Mouse (Mus musculus): ENCODE measurements around the gene Tpi1. TPM values are rescaled to one million over a fixed set of nuclear protein-coding genes. Genes with fewer than 3 reads are reported as not detected.
"Not testable (repeated sequence)": the region's sequence is repeated elsewhere in the genome, so short reads cannot be mapped to it uniquely, and the experiment has no call there.

Tpi1 gene
- polyA plus RNA-seq, 1 experiment from 2014 or later = 468 TPM

GRCm38 (mm10) chr6:124806446-124807140 is 7.5 kb downstream of the Tpi1 start:
- Histone ChIP-seq H3K36me3 (peaks cover 4% of the 10 kb centered on the region; the same call in 1 of the 2 replicates), H3K27me3 (no peaks in the 10 kb centered on the region), H3K9ac (no peak overlapping the region; the same call in 1 of the 2 replicates), H3K4me3 (0 out of 2 replicates have a peak overlapping the region, but pooled peaks have one; percentile 50), H3K27ac (replicated peaks) (peak overlapping the region; percentile 92), H3K4me2 (peak overlapping the region; percentile 89), H3K9me3 (no peaks in the 10 kb centered on the region), H3K4me1 (replicated peaks) (peaks cover 43% of the 10 kb centered on the region)
- WGBS = 69% methylated on average over 7 of the region's 7 CpGs
- ATAC-seq (ENCODE audit: low FRiP score, low read depth) = no peak

DNA sequence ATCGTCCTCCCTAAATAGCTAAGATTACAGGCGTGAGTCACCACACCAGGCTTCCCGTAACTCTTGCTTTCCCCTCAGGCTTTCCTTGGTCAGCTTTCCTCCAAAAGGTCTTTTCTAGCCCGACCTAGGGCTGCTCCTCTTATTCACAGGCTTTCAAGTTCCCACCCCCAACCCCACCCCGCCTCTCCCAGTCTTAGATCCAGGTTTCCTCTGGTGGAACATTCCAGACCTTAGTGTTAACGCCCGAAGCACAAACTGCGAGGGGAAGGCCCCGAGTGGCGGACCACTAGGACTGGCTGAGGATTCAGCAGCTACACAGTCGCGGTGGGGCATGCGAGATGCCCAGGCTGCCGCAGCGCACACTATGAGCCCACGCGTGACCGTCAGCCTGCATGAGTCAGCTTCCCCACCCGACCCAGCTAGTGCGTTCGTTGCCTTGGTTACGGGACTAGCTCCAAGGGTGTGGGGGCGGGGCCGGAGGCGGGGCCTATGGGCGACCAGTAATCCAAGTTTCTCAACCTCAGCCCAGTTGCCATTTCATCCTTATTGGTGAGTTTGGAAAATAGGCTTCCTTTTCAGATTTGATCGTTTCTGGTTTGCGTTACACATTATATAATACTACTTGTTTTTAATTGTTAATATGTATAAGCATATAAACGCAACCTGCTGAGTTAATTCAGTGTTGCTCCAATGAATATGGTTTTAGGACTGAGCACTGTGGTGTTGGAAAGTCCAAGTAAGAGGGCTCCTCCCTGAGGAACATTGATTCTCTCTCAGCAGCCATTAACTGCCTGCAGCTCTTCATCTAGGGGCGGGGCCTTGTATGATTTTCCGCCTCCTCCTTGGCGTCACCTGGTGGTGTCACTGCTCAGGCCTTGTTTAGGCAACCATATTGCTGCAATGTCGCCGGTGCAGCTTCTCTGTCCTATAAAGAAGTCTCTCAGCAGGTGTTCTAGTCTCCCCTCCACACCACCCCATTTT is 8.5 kb downstream of the Tpi1 start:
- Histone ChIP-seq H3K4me2 (peak overlapping the region; percentile 89), H3K27me3 (no peaks in the 10 kb centered on the region), H3K9ac (peak overlapping the region; percentile 47), H3K4me3 (peak overlapping the region; percentile 50), H3K27ac (replicated peaks) (peak overlapping the region; percentile 92), H3K9me3 (no peaks in the 10 kb centered on the region), H3K36me3 (no peaks in the 10 kb centered on the region), H3K4me1 (replicated peaks) (peaks cover 42% of the 10 kb centered on the region)
- 2% methylated on average over 34 of the region's 34 CpGs for WGBS
- peak; percentile 88 for ATAC-seq (ENCODE audit: low FRiP score, low read depth)

GRCm38 (mm10) chr6:124804341-124804740 is 9.8 kb downstream of the Tpi1 start:
- no peak for ATAC-seq (ENCODE audit: low FRiP score, low read depth)
- Histone ChIP-seq H3K27ac (replicated peaks) (no peak overlapping the region), H3K27me3 (no peaks in the 10 kb centered on the region), H3K9me3 (no peaks in the 10 kb centered on the region), H3K4me1 (replicated peaks) (peaks cover 32% of the 10 kb centered on the region), H3K36me3 (no peaks in the 10 kb centered on the region), H3K9ac (no peak overlapping the region), H3K4me2 (no peak overlapping the region), H3K4me3 (no peak overlapping the region)
- 92% methylated on average over 3 of the region's 3 CpGs for WGBS

DNA sequence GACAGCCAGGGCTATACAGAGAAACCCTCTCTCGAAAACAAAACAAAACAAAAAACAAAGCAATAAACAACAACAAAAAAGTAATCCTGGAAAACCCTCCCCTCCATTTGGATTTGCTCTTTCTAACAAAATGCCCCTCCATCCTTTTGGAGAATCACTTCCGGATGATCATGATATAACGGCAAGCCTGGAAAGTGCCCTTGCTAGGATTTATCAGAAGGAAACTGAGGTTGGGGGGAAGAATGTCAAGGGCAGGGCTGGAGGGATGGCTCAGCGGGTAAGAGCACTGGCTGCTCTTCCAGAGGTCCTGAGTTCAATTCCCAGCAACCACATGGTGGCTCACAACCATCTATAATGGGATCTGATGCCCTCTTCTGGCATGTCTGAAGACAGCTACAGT is 10.4 kb downstream of the Tpi1 start:
- not testable (repeated sequence) for H3K4me2 ChIP-seq; H3K4me3 ChIP-seq; ATAC-seq (ENCODE audit: low FRiP score, low read depth); H3K9me3 ChIP-seq; H3K27me3 ChIP-seq; H3K27ac ChIP-seq (replicated peaks); H3K36me3 ChIP-seq; H3K9ac ChIP-seq
- peaks cover 25% of the 10 kb centered on the region for H3K4me1 ChIP-seq (replicated peaks)
- WGBS = 93% methylated on average over 4 of the region's 4 CpGs

DNA sequence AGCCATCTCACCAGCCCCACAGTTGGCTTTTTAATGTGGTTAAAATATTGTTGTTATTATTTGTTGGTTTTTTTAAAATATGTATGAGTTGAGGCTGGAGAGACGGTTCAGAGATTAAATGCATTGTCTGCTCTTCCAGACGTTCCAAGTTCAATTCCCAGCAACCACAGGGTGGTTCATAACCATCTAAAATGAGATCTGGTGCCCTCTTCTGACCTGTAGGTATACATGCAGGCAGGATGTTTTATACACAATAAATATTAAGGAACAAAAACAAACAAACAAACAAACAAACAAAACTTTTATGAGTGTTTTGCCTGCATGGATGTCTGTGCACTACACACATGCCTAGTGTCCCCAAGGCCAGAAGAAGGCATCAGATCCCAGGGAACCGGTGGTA is 11.0 kb downstream of the Tpi1 start:
- no peak overlapping the region for H3K4me2 ChIP-seq
- ATAC-seq (ENCODE audit: low FRiP score, low read depth) = no peak
- H3K27me3 ChIP-seq = no peaks in the 10 kb centered on the region
- H3K4me3 ChIP-seq = no peak overlapping the region
- H3K27ac ChIP-seq (replicated peaks) = no peak overlapping the region
- no peak overlapping the region for H3K9ac ChIP-seq
- no peaks in the 10 kb centered on the region for H3K9me3 ChIP-seq
- 80% methylated on average over 3 of the region's 3 CpGs for WGBS
- H3K4me1 ChIP-seq (replicated peaks) = peaks cover 19% of the 10 kb centered on the region
- H3K36me3 ChIP-seq = no peaks in the 10 kb centered on the region

GRCm38 (mm10) chr6:124802400-124802799 is 11.7 kb downstream of the Tpi1 start:
- WGBS = 17% methylated on average over 6 of the region's 9 CpGs
- not testable (repeated sequence) for H3K4me3 ChIP-seq; H3K36me3 ChIP-seq; H3K27ac ChIP-seq (replicated peaks); H3K9me3 ChIP-seq; ATAC-seq (ENCODE audit: low FRiP score, low read depth); H3K4me2 ChIP-seq; H3K27me3 ChIP-seq; H3K9ac ChIP-seq
- peaks cover 17% of the 10 kb centered on the region for H3K4me1 ChIP-seq (replicated peaks)

- no peak for ATAC-seq (ENCODE audit: low FRiP score, low read depth)
- H3K4me3 ChIP-seq = no peak overlapping the region
- no peaks in the 10 kb centered on the region for H3K9me3 ChIP-seq
- WGBS = 79% methylated on average over 2 of the region's 2 CpGs
- H3K36me3 ChIP-seq = no peaks in the 10 kb centered on the region
- H3K27ac ChIP-seq (replicated peaks) = no peak overlapping the region
- H3K27me3 ChIP-seq = no peaks in the 10 kb centered on the region
- no peak overlapping the region for H3K4me2 ChIP-seq
- no peak overlapping the region for H3K9ac ChIP-seq
- H3K4me1 ChIP-seq (replicated peaks) = no peaks in the 10 kb centered on the region
Observed at GRCm38 (mm10) chr6:124796200-124796599, 17.9 kb downstream of the Tpi1 start.

GRCm38 (mm10) chr6:124795781-124796180 is 18.3 kb downstream of the Tpi1 start:
- Histone ChIP-seq H3K27ac (replicated peaks) (no peak overlapping the region), H3K4me1 (replicated peaks) (no peaks in the 10 kb centered on the region), H3K27me3 (no peaks in the 10 kb centered on the region), H3K36me3 (no peaks in the 10 kb centered on the region), H3K4me2 (no peak overlapping the region), H3K9ac (no peak overlapping the region), H3K4me3 (no peak overlapping the region), H3K9me3 (no peaks in the 10 kb centered on the region)
- WGBS = 56% methylated on average over 4 of the region's 4 CpGs
- no peak for ATAC-seq (ENCODE audit: low FRiP score, low read depth)

DNA sequence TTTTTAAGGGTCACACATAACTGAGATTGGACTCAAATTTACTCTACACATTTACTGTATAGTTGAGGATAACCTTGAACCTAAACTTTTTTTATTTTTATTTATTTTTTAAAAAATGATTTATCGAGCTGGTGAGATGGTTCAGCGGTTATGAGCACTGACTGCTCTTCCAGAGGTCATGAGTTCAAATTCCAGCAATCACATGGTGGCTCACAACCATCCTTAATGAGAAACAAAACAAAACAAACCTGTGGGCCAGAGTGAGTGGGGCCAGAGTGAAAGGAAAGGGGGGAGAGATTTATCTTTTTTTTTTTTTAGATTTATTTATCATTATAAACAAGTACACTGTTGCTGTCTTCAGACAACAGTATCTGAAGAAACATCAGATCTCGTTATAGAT is 22.2 kb downstream of the Tpi1 start:
- no peak for ATAC-seq (ENCODE audit: low FRiP score, low read depth)
- WGBS = 91% methylated on average over 3 of the region's 3 CpGs
- no peaks in the 10 kb centered on the region for H3K4me1 ChIP-seq (replicated peaks)

DNA sequence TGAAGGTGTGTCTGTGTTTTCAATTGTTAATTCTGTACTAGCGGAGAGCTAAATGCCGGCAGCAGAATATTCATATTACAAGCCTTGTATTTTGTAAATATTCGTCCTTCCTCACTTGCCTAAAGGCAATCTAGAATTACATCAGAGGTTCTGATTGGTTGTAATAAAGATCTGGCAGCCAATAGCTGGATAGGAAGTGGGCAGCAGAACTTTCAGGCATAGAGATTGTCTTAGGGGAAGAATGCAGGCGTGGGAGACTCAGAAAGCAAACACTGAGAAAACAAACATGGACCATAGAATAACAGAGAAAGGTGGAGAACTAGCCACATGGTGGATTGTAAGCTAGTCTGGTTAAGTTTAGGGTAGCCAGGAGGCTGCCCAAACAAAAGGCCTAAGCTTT is 24.0 kb downstream of the Tpi1 start:
- no peaks in the 10 kb centered on the region for H3K27me3 ChIP-seq
- H3K36me3 ChIP-seq = no peaks in the 10 kb centered on the region
- H3K27ac ChIP-seq (replicated peaks) = no peak overlapping the region
- 66% methylated on average over 4 of the region's 4 CpGs for WGBS
- ATAC-seq (ENCODE audit: low FRiP score, low read depth) = no peak
- H3K4me2 ChIP-seq = no peak overlapping the region
- H3K9ac ChIP-seq = no peak overlapping the region
- no peaks in the 10 kb centered on the region for H3K4me1 ChIP-seq (replicated peaks)
- no peaks in the 10 kb centered on the region for H3K9me3 ChIP-seq
- no peak overlapping the region for H3K4me3 ChIP-seq

More for the DNA sequence above, 22.2 kb downstream of the Tpi1 start:
- H3K9me3 ChIP-seq = no peaks in the 10 kb centered on the region
- no peak overlapping the region for H3K4me2 ChIP-seq
- no peaks in the 10 kb centered on the region for H3K27me3 ChIP-seq
- no peak overlapping the region for H3K4me3 ChIP-seq
- no peaks in the 10 kb centered on the region for H3K36me3 ChIP-seq
- no peak overlapping the region for H3K9ac ChIP-seq
- no peak overlapping the region for H3K27ac ChIP-seq (replicated peaks)

GRCm38 (mm10) chr6:124789519-124789918 is 24.6 kb downstream of the Tpi1 start:
- no peaks in the 10 kb centered on the region for H3K36me3 ChIP-seq
- no peak for ATAC-seq (ENCODE audit: low FRiP score, low read depth)
- no peaks in the 10 kb centered on the region for H3K4me1 ChIP-seq (replicated peaks)
- WGBS = 82% methylated on average over 4 of the region's 4 CpGs
- no peak overlapping the region for H3K27ac ChIP-seq (replicated peaks)
- H3K4me3 ChIP-seq = no peak overlapping the region
- H3K4me2 ChIP-seq = no peak overlapping the region
- no peaks in the 10 kb centered on the region for H3K27me3 ChIP-seq
- H3K9me3 ChIP-seq = no peaks in the 10 kb centered on the region
- no peak overlapping the region for H3K9ac ChIP-seq

DNA sequence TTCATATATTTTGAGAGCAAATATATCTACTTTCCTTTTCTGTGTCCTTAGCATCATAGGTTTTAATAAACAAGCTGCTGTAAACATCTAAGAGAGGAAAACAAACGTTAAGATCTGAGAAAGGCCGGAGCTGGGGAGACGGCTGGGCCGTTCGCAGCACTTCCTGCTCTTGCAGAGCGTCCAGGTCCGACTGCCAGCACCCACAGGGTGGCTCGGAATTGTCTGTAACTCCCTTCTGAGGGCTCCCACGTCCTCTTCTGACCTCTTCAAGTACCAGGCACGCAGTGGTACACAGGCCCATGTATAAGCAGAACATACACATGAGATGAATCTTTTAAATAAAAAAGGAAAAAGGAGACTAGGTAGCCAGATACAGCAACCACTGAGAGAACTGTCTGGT is 26.4 kb downstream of the Tpi1 start:
- Histone ChIP-seq H3K4me1 (replicated peaks) (no peaks in the 10 kb centered on the region), H3K9ac (no peak overlapping the region), H3K27ac (replicated peaks) (no peak overlapping the region), H3K27me3 (no peaks in the 10 kb centered on the region), H3K36me3 (no peaks in the 10 kb centered on the region), H3K9me3 (no peaks in the 10 kb centered on the region), H3K4me3 (no peak overlapping the region), H3K4me2 (no peak overlapping the region)
- no peak for ATAC-seq (ENCODE audit: low FRiP score, low read depth)
- WGBS = 77% methylated on average over 10 of the region's 10 CpGs

Measured in hindbrain, embryonic 15.5 days (tissue).